Mouse (Mus musculus) heart, postnatal 0 days (tissue): ENCODE data around the gene Casd1.

Experiments used
- CTCF ChIP-seq: IDR thresholded peaks from 2 replicates; pipeline ENCODE4 v1.5.1; 2016; ENCODE audit warnings: antibody characterized with exemption, control low read depth, low read depth
- EP300 ChIP-seq: IDR thresholded peaks from 2 replicates; pipeline ENCODE4 v1.6.1; 2016; ENCODE audit warnings: antibody characterized with exemption, low read depth

- TF ChIP-seq CTCF (no peak), EP300 (no peak)
These were observed 5.8 kb downstream of the Casd1 start for GRCm38 (mm10) chr6:4606394-4606793.
